Mouse (Mus musculus) cortical plate, adult 2 months (tissue): ENCODE results near the gene Auts2.

Source experiments
- CTCF ChIP-seq: fragments of 200-500 bp; IDR thresholded peaks from 2 replicates; pipeline ENCODE4 v1.5.1; 2011; ENCODE audit warnings: mild to moderate bottlenecking, control low read depth, low read length; ENCODE audit not compliant: insufficient read depth; ENCODE audit errors: extremely low read depth
- POLR2A ChIP-seq: fragments of 200-500 bp; IDR thresholded peaks from 2 replicates; pipeline ENCODE4 v1.6.1; 2011; ENCODE audit warnings: mild to moderate bottlenecking, low read length, control low read depth; ENCODE audit not compliant: insufficient read depth; ENCODE audit errors: extremely low read depth

DNA sequence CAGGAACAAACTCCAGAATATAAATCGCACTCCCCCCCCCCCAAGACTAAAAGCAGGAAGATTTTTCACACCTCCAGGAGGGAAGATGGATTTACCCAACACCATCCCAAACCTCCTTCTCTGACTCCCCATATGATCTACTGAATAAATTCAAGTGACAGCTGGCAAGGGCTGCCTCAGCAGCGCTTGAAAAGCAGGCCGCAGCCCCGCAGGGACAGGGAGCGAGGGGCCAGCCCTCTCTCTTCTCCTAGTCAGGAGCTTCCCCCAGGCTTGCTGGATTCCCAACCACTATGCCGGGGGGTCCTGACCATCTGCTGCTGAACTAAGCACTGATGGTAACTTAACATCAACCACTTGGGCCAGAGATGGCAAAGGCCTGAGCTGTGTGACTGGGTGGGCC, 995.2 kb downstream of the Auts2 start:
- TF ChIP-seq CTCF = no peak
- TF ChIP-seq POLR2A = no peak
